Mouse (Mus musculus) natural killer cell, adult 2 months (primary cell): ENCODE measurements around the gene Olfr91.
"Not testable (repeated sequence)": the region's sequence is repeated elsewhere in the genome, so short reads cannot be mapped to it uniquely, and the experiment has no call there.

Experiments
- DNase-seq, 2 experiments: peaks; one replicate each; pipeline ENCODE4 v3.0.0; 2022; ENCODE audit warnings: low spot score in 2 of 2

Olfr91 gene

GRCm38 (mm10) chr17:37098178-37098577 lies at the start of gene Olfr91:
Gene Olfr91, minus strand, starts transcription at chr17:37098278.
- no peak for DNase-seq

GRCm38 (mm10) chr17:37131366-37131765 lies 33.3 kb upstream of the Olfr91 start:
- not testable (repeated sequence) for DNase-seq

GRCm38 (mm10) chr17:37119988-37120387 lies 21.9 kb upstream of the Olfr91 start, which contains the start of gene Olfr92:
Gene Olfr92, minus strand, starts transcription at chr17:37120088.
- DNase-seq, result no peak

GRCm38 (mm10) chr17:37093289-37093688 lies 4.8 kb downstream of the Olfr91 start:
- DNase-seq, result no peak

GRCm38 (mm10) chr17:37092198-37092597 lies 5.9 kb downstream of the Olfr91 start:
- DNase-seq, result no peak

- no peak for DNase-seq
Measured at GRCm38 (mm10) chr17:37088399-37088798, 9.7 kb downstream of the Olfr91 start, which contains the start of gene Olfr90. Gene Olfr90, minus strand, starts transcription at chr17:37088499.

GRCm38 (mm10) chr17:37085545-37085944 lies 12.5 kb downstream of the Olfr91 start:
- DNase-seq, result no peak

GRCm38 (mm10) chr17:37084632-37085031 lies 13.4 kb downstream of the Olfr91 start:
- DNase-seq, result no peak

- peak; percentile 23 to 46 for DNase-seq
Measured at GRCm38 (mm10) chr17:37083327-37083726, 14.8 kb downstream of the Olfr91 start.

- DNase-seq, result no peak
Measured at GRCm38 (mm10) chr17:37081659-37082058, 16.4 kb downstream of the Olfr91 start.

- no peak for DNase-seq
Measured at GRCm38 (mm10) chr17:37080119-37080518, 18.0 kb downstream of the Olfr91 start.

- no peak for DNase-seq
Measured at GRCm38 (mm10) chr17:37078990-37079389, 19.1 kb downstream of the Olfr91 start.

- no peak for DNase-seq
Measured at GRCm38 (mm10) chr17:37078193-37078592, 19.9 kb downstream of the Olfr91 start.

- DNase-seq, result no peak
Measured at GRCm38 (mm10) chr17:37075766-37076165, 22.3 kb downstream of the Olfr91 start.

GRCm38 (mm10) chr17:37075181-37075580 lies 22.9 kb downstream of the Olfr91 start:
- DNase-seq, result no peak

- no peak for DNase-seq
Measured at GRCm38 (mm10) chr17:37072730-37073276, 25.3 kb downstream of the Olfr91 start.

GRCm38 (mm10) chr17:37072080-37072729 lies 25.9 kb downstream of the Olfr91 start:
- no peak for DNase-seq

GRCm38 (mm10) chr17:37070121-37070520 lies 28.0 kb downstream of the Olfr91 start:
- no peak for DNase-seq

GRCm38 (mm10) chr17:37067861-37068260 lies 30.2 kb downstream of the Olfr91 start:
- no peak for DNase-seq

GRCm38 (mm10) chr17:37065993-37066392 lies 32.1 kb downstream of the Olfr91 start:
- DNase-seq, result no peak

- no peak for DNase-seq
Measured at GRCm38 (mm10) chr17:37063686-37064495, 34.2 kb downstream of the Olfr91 start.

- DNase-seq, result no peak
Measured at GRCm38 (mm10) chr17:37063063-37063462, 35.0 kb downstream of the Olfr91 start.
